Mouse (Mus musculus): ENCODE results near the gene Cdsn.

GRCm38 (mm10) chr17:35549437-35550142 is 2.3 kb upstream of the Cdsn start:
- peak; percentile 55; the same call in 1 of the 2 replicates for TF ChIP-seq EP300 (IDR thresholded peaks at IDR 0.05; ENCODE audit: low read depth)
- TF ChIP-seq CTCF (IDR thresholded peaks at IDR 0.05; ENCODE audit: low read depth), result no peak
